Mouse (Mus musculus) myocyte (in vitro differentiated cells): ENCODE results near the gene Plekha4. TPM values are rescaled to one million over a fixed set of nuclear protein-coding genes. Genes with fewer than 3 reads are reported as not detected.
A peak's percentile ranks its signal among the peaks of the same experiment; 100 is the strongest.

Experiments
- H3K27me3 ChIP-seq: one replicate; pipeline ENCODE4 v1.6.1; 2011; ENCODE audit not compliant: control insufficient read depth, insufficient read depth, insufficient read length
- H3K36me3 ChIP-seq: one replicate; pipeline ENCODE4 v1.6.1; 2011; ENCODE audit not compliant: control insufficient read depth, insufficient read depth
- H3K4me2 ChIP-seq: one replicate; pipeline ENCODE4 v1.6.1; 2011; ENCODE audit warnings: low read depth, control low read depth
- H3K4me3 ChIP-seq: one replicate; pipeline ENCODE4 v1.5.1; 2011; ENCODE audit warnings: mild to moderate bottlenecking, control low read depth, moderate library complexity
- H3K79me2 ChIP-seq: one replicate; pipeline ENCODE4 v1.6.1; 2011; ENCODE audit not compliant: control insufficient read depth, insufficient read depth
- H3ac ChIP-seq: one replicate; pipeline ENCODE4 v1.6.1; 2011; ENCODE audit not compliant: control insufficient read depth, insufficient read length
- CEBPB ChIP-seq: IDR thresholded peaks from 2 replicates; pipeline ENCODE4 v1.6.1; 2011; ENCODE audit warnings: mild to moderate bottlenecking, moderate library complexity; ENCODE audit not compliant: poor library complexity, insufficient read depth, severe bottlenecking
- E2F4 ChIP-seq: IDR thresholded peaks from one replicate; pipeline ENCODE4 v1.6.1; 2011; ENCODE audit warnings: mild to moderate bottlenecking, control low read depth, moderate library complexity; ENCODE audit not compliant: insufficient read depth
- MAX ChIP-seq: IDR thresholded peaks from one replicate; pipeline ENCODE4 v1.6.1; 2011; ENCODE audit warnings: low read depth, mild to moderate bottlenecking, control low read depth
- MYOD1 ChIP-seq, 3 experiments: IDR thresholded peaks; one replicate each; pipeline ENCODE4 v1.6.1; 2011; ENCODE audit warnings: control low read depth in 2 of 3, low read depth in 2 of 3, mild to moderate bottlenecking in 2 of 3, moderate library complexity in 1 of 3; ENCODE audit not compliant: insufficient read length in 2 of 3, control insufficient read depth in 1 of 3
- MYOG ChIP-seq, 3 experiments: IDR thresholded peaks; one replicate each; pipeline ENCODE4 v1.6.1; 2011; ENCODE audit warnings: control low read depth in 2 of 3, low read depth in 2 of 3, mild to moderate bottlenecking in 2 of 3; ENCODE audit not compliant: insufficient read length in 2 of 3, control insufficient read depth in 1 of 3, insufficient read depth in 1 of 3
- POLR2A ChIP-seq: IDR thresholded peaks from one replicate; pipeline ENCODE4 v1.6.1; 2011; ENCODE audit warnings: low read depth, mild to moderate bottlenecking, control low read depth, moderate library complexity; ENCODE audit not compliant: insufficient read length
- POLR2AphosphoS2 ChIP-seq: IDR thresholded peaks from one replicate; pipeline ENCODE4 v1.6.1; 2011; ENCODE audit warnings: low read depth, control low read depth; ENCODE audit not compliant: insufficient read length
- REST ChIP-seq: IDR thresholded peaks from one replicate; pipeline ENCODE4 v1.6.1; 2011; ENCODE audit warnings: mild to moderate bottlenecking, control low read depth, moderate library complexity; ENCODE audit not compliant: insufficient read depth, insufficient read length
- SRF ChIP-seq: IDR thresholded peaks from one replicate; pipeline ENCODE4 v1.6.1; 2011; ENCODE audit warnings: low read depth; ENCODE audit not compliant: control insufficient read depth, insufficient read length
- TCF12 ChIP-seq: IDR thresholded peaks from one replicate; pipeline ENCODE4 v1.6.1; 2011; ENCODE audit warnings: mild to moderate bottlenecking, control low read depth; ENCODE audit not compliant: poor library complexity, insufficient read depth, severe bottlenecking
- TCF3 ChIP-seq: IDR thresholded peaks from one replicate; pipeline ENCODE4 v1.6.1; 2011; ENCODE audit warnings: low read depth, control low read depth; ENCODE audit not compliant: insufficient read length
- USF1 ChIP-seq: IDR thresholded peaks from one replicate; pipeline ENCODE4 v1.6.1; 2011; ENCODE audit warnings: low read depth, mild to moderate bottlenecking, control low read depth, moderate library complexity
- polyA plus RNA-seq: library from polyadenylated mRNA; unstranded; fragments of >200 nt; fragmentation: generic; extraction: Trizol; gene quantifications from one replicate; pipeline ENCODE4 v1.2.1, GENCODE M21; 2012; ENCODE audit warnings: missing spikeins

Gene Plekha4
- polyA plus RNA-seq, 1 experiment: 2.6 TPM

- Histone ChIP-seq H3K36me3 (no peaks in the 10 kb centered on the region), H3K27me3 (no peaks in the 10 kb centered on the region), H3K79me2 (no peaks in the 10 kb centered on the region), H3ac (no peak overlapping the region), H3K4me2 (no peak overlapping the region), H3K4me3 (no peak overlapping the region)
- no peak for TF ChIP-seq MYOG (IDR thresholded peaks at IDR 0.05; ENCODE audit: control insufficient read depth in 1 of 3, insufficient read depth in 1 of 3, insufficient read length in 2 of 3, low read depth in 2 of 3)
- no peak for TF ChIP-seq USF1
- TF ChIP-seq TCF3: no peak
- no peak for TF ChIP-seq CEBPB
- TF ChIP-seq SRF: no peak
- TF ChIP-seq E2F4: no peak
- no peak for TF ChIP-seq POLR2AphosphoS2
- TF ChIP-seq MAX: no peak
- no peak for TF ChIP-seq POLR2A
- no peak for TF ChIP-seq REST
- TF ChIP-seq TCF12: no peak
- no peak for TF ChIP-seq MYOD1 (IDR thresholded peaks at IDR 0.05; ENCODE audit: control insufficient read depth in 1 of 3, insufficient read length in 2 of 3, low read depth in 2 of 3)
Measured at GRCm38 (mm10) chr7:45492951-45493350, 33.2 kb upstream of the Plekha4 start.

- no peak overlapping the region for H3ac ChIP-seq
- no peaks in the 10 kb centered on the region for H3K36me3 ChIP-seq
- H3K79me2 ChIP-seq: no peaks in the 10 kb centered on the region
- no peak overlapping the region for H3K4me3 ChIP-seq
- no peaks in the 10 kb centered on the region for H3K27me3 ChIP-seq
- no peak overlapping the region for H3K4me2 ChIP-seq
- no peak for TF ChIP-seq REST
- no peak for TF ChIP-seq MYOG (IDR thresholded peaks at IDR 0.05; ENCODE audit: control insufficient read depth in 1 of 3, insufficient read depth in 1 of 3, insufficient read length in 2 of 3, low read depth in 2 of 3)
- no peak for TF ChIP-seq MYOD1 (IDR thresholded peaks at IDR 0.05; ENCODE audit: control insufficient read depth in 1 of 3, insufficient read length in 2 of 3, low read depth in 2 of 3)
- TF ChIP-seq USF1: no peak
- no peak for TF ChIP-seq POLR2A
- no peak for TF ChIP-seq POLR2AphosphoS2
- no peak for TF ChIP-seq MAX
- no peak for TF ChIP-seq E2F4
- no peak for TF ChIP-seq SRF
- TF ChIP-seq TCF12: no peak
- no peak for TF ChIP-seq TCF3
- no peak for TF ChIP-seq CEBPB
Measured at GRCm38 (mm10) chr7:45494548-45494947, 31.6 kb upstream of the Plekha4 start.

GRCm38 (mm10) chr7:45498427-45498826 lies 27.7 kb upstream of the Plekha4 start:
- H3K4me2 ChIP-seq: no peak overlapping the region
- H3K27me3 ChIP-seq: no peaks in the 10 kb centered on the region

GRCm38 (mm10) chr7:45507583-45507982 lies 18.5 kb upstream of the Plekha4 start:
- Histone ChIP-seq H3K79me2 (no peaks in the 10 kb centered on the region), H3K4me2 (no peak overlapping the region), H3K27me3 (no peaks in the 10 kb centered on the region), H3K4me3 (no peak overlapping the region), H3ac (no peak overlapping the region), H3K36me3 (no peaks in the 10 kb centered on the region)
- TF ChIP-seq REST (no peak), USF1 (no peak), CEBPB (no peak), E2F4 (no peak), TCF12 (no peak), POLR2AphosphoS2 (no peak), POLR2A (no peak), MYOG (IDR thresholded peaks at IDR 0.05; ENCODE audit: control insufficient read depth in 1 of 3, insufficient read depth in 1 of 3, insufficient read length in 2 of 3, low read depth in 2 of 3) (no peak), MAX (no peak), SRF (no peak), TCF3 (no peak), MYOD1 (IDR thresholded peaks at IDR 0.05; ENCODE audit: control insufficient read depth in 1 of 3, insufficient read length in 2 of 3, low read depth in 2 of 3) (no peak)

More at GRCm38 (mm10) chr7:45498427-45498826, 27.7 kb upstream of the Plekha4 start:
- H3K36me3 ChIP-seq: peaks cover 5% of the 10 kb centered on the region
- no peak overlapping the region for H3ac ChIP-seq
- H3K4me3 ChIP-seq: no peak overlapping the region
- TF ChIP-seq POLR2A (no peak), MAX (no peak), MYOG (IDR thresholded peaks at IDR 0.05; ENCODE audit: control insufficient read depth in 1 of 3, insufficient read depth in 1 of 3, insufficient read length in 2 of 3, low read depth in 2 of 3) (no peak), E2F4 (no peak), CEBPB (no peak)
- H3K79me2 ChIP-seq: no peaks in the 10 kb centered on the region

- H3K79me2 ChIP-seq: no peaks in the 10 kb centered on the region
- H3ac ChIP-seq: no peak overlapping the region
- H3K27me3 ChIP-seq: no peaks in the 10 kb centered on the region
- H3K36me3 ChIP-seq: no peaks in the 10 kb centered on the region
- H3K4me2 ChIP-seq: peak overlapping the region; percentile 92
- TF ChIP-seq USF1 (peak; percentile 22), SRF (no peak)
- H3K4me3 ChIP-seq: peak overlapping the region; percentile 74
Measured at GRCm38 (mm10) chr7:45508561-45508960, 17.6 kb upstream of the Plekha4 start.
